Mouse (Mus musculus) intestine, embryonic 16.5 days (tissue): ENCODE results near the gene Nfe2l1. TPM values are rescaled to one million over a fixed set of nuclear protein-coding genes. Genes with fewer than 3 reads are reported as not detected.
"Not testable (repeated sequence)": the region's sequence is repeated elsewhere in the genome, so short reads cannot be mapped to it uniquely, and the experiment has no call there.

Experiments
- ATAC-seq: fragments of 200-750 bp; cut with Nextera tagmentation; 2 replicates; pipeline ENCODE4 v1.8.0; 2017; ENCODE audit warnings: moderate TSS enrichment, moderate library complexity
- H3K27ac ChIP-seq: fragments of 300-500 bp; sonication (generic); 2 replicates; pipeline ENCODE4 v1.5.1; 2014; ENCODE audit warnings: mild to moderate bottlenecking, low read length
- H3K27me3 ChIP-seq: fragments of 300-500 bp; sonication (generic); replicated peaks from 2 replicates; pipeline ENCODE4 v1.6.1; 2014; ENCODE audit warnings: low read length, control low read depth, mixed read lengths; ENCODE audit not compliant: control insufficient read depth, insufficient read depth
- H3K36me3 ChIP-seq: fragments of 300-500 bp; sonication (generic); 2 replicates; pipeline ENCODE4 v1.6.1; 2014; ENCODE audit warnings: low read length, control low read depth; ENCODE audit not compliant: control insufficient read depth, insufficient read depth
- H3K4me1 ChIP-seq: fragments of 300-500 bp; sonication (generic); 2 replicates; pipeline ENCODE4 v1.6.1; 2014; ENCODE audit warnings: low read length, control low read depth, mixed read lengths; ENCODE audit not compliant: control insufficient read depth, insufficient read depth
- H3K4me2 ChIP-seq: fragments of 300-500 bp; sonication (generic); 2 replicates; pipeline ENCODE4 v1.6.1; 2014; ENCODE audit warnings: low read depth, low read length, control low read depth
- H3K4me3 ChIP-seq: fragments of 300-500 bp; sonication (generic); 2 replicates; pipeline ENCODE4 v1.5.1; 2014; ENCODE audit warnings: mild to moderate bottlenecking, low read length
- H3K9ac ChIP-seq: fragments of 300-500 bp; sonication (generic); 2 replicates; pipeline ENCODE4 v1.6.1; 2014; ENCODE audit warnings: low read depth, low read length
- H3K9me3 ChIP-seq: fragments of 300-500 bp; sonication (generic); 2 replicates; pipeline ENCODE4 v1.6.1; 2016; ENCODE audit warnings: low read length, control low read depth; ENCODE audit not compliant: control insufficient read depth
- WGBS: fragments of 180-500 bp; shearing (Covaris S2); extraction: QIAGEN DNeasy Blood & Tissue Kit; methylation state at CpG from one replicate; pipeline ENCODE4 v1.1.7; 2014; 5-methylcytosine and 5-hydroxymethylcytosine counted together
- polyA plus RNA-seq: library from polyadenylated mRNA; unstranded; fragments of >200 nt; fragmentation: Nextera tagmentation; extraction: Ambion mirVana; gene quantifications from 2 replicates; pipeline ENCODE4 v1.2.1, GENCODE M21; 2015

Nfe2l1 gene
- polyA plus RNA-seq, 1 experiment from 2014 or later, result 52.5 TPM

DNA sequence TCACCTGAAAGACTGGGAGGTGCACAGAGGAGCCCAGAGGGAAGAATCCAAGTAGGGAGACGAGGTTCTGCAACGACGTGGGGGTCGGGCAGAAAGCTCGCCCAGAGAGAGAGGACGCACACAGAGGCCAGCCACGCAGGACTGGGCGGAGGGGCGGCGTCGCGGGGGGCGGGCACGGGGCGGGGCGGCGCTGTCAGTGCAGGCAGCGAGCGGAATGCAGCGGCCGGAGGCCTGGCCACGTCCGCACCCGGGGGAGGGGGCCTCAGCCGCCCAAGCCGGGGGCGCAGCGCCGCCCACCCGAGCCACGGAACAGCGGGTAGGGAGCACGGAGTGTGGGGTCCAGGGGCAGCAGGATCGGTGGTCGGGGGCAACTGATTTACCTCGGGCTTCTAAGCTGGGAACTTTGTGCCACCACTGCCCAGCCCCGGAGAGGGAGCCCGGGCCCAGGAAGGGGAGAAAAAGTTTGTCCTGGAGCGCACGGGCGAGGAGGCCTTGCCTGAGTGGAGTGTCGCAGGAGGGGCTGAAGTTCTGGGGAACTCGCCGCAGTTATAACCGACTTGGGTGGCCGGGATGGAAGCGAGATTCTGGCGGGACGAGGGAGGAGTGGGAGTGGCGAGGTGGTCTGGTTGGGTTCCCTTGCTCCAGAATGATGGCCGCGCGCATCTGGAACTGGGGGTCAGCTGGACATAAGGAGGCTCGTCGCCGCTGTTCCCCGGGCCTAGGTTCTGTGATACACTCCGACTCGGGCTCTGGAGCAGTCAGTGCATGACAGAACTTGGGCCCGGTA, 20.1 kb upstream of the Nfe2l1 start, which contains the start of gene Copz2:
Gene Copz2, plus strand, starts transcription at position 190 of the 787 bp plus-strand sequence.
- Histone ChIP-seq H3K27me3 (no peaks in the 10 kb centered on the region), H3K9ac (peak within 1 kb of the TSS; percentile 79), H3K4me1 (peaks cover 6% of the 10 kb centered on the region), H3K27ac (peak within 1 kb of the TSS; percentile 63), H3K4me3 (peak within 1 kb of the TSS; percentile 71), H3K4me2 (peak within 1 kb of the TSS; percentile 90), H3K36me3 (no peaks in the 10 kb centered on the region), H3K9me3 (0 out of 2 replicates have a peak, but pooled peaks cover 4% of the 10 kb centered on the region)
- ATAC-seq, result peak; percentile 91
- 2% methylated on average over 60 of the region's 60 CpGs for WGBS

DNA sequence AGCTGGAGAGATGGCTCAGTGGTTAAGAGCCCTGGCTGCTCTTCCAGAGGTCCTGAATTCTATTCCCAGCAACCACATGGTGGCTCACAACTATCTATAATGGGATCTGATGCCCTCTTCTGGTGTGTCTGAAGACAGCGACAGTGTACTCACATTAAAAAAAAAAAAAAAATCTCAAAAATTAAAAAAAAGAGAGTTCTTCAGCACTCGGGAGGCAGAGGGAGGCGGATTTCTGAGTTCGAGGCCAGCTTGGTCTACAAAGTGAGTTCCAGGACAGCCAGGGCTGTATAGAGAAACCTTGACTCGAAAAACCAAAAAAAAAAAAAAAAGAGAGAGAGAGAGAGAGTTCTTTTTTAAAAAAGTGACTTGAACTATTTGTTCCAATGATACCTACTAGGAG, 19.4 kb upstream of the Nfe2l1 start:
- peak overlapping the region; percentile 79; the same call in 1 of the 2 replicates for H3K9ac ChIP-seq
- H3K27ac ChIP-seq, H3K4me1 ChIP-seq: not testable (repeated sequence)

GRCm38 (mm10) chr11:96848694-96849093, 18.9 kb upstream of the Nfe2l1 start:
- H3K4me2 ChIP-seq, result no peak overlapping the region
- no peak overlapping the region for H3K27ac ChIP-seq
- ATAC-seq, result no peak
- peaks cover 6% of the 10 kb centered on the region for H3K4me1 ChIP-seq
- no peak overlapping the region for H3K4me3 ChIP-seq
- no peaks in the 10 kb centered on the region for H3K27me3 ChIP-seq
- no peaks in the 10 kb centered on the region for H3K36me3 ChIP-seq
- no peak overlapping the region for H3K9ac ChIP-seq
- 0 out of 2 replicates have a peak, but pooled peaks cover 4% of the 10 kb centered on the region for H3K9me3 ChIP-seq
- 76% methylated on average over 9 of the region's 9 CpGs for WGBS

More for the DNA sequence above, 19.4 kb upstream of the Nfe2l1 start:
- ATAC-seq, H3K36me3 ChIP-seq, H3K9me3 ChIP-seq, H3K27me3 ChIP-seq: not testable (repeated sequence)
- H3K4me3 ChIP-seq, result peak overlapping the region; percentile 71
- 75% methylated on average over 5 of the region's 5 CpGs for WGBS
- peak overlapping the region; percentile 90 for H3K4me2 ChIP-seq

GRCm38 (mm10) chr11:96847240-96847639, 17.5 kb upstream of the Nfe2l1 start:
- no peak overlapping the region for H3K9ac ChIP-seq
- no peak for ATAC-seq
- no peak overlapping the region for H3K4me2 ChIP-seq
- no peaks in the 10 kb centered on the region for H3K36me3 ChIP-seq
- H3K9me3 ChIP-seq, result 0 out of 2 replicates have a peak, but pooled peaks cover 4% of the 10 kb centered on the region
- H3K27me3 ChIP-seq, result no peaks in the 10 kb centered on the region
- peaks cover 6% of the 10 kb centered on the region for H3K4me1 ChIP-seq
- 43% methylated on average over 3 of the region's 3 CpGs for WGBS
- no peak overlapping the region for H3K27ac ChIP-seq
- H3K4me3 ChIP-seq, result no peak overlapping the region

DNA sequence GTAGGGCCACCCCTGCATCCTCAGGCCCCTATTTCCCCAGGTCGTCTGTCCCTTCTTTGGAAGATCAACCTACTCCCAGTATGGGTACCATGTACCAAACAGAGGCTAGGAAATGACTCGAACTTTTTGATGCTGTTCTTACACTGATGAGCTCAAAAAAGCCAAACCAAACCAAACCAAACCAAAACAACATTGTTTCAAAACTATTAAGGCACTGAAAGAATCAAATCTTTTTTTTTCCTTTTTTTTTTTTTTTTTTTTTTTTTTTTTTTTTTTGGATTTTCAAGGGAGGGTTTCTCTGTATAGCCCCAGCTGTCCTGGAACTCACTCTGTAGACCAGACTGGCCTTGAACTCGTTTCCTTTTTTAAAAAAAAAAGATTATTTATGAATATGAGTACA, 13.9 kb upstream of the Nfe2l1 start:
- H3K9me3 ChIP-seq, result 0 out of 2 replicates have a peak, but pooled peaks cover 4% of the 10 kb centered on the region
- no peak overlapping the region for H3K9ac ChIP-seq
- H3K4me1 ChIP-seq, result no peaks in the 10 kb centered on the region
- no peak overlapping the region for H3K27ac ChIP-seq
- H3K4me3 ChIP-seq, result no peak overlapping the region
- no peak overlapping the region for H3K4me2 ChIP-seq
- H3K27me3 ChIP-seq, result no peaks in the 10 kb centered on the region
- ATAC-seq, result no peak
- no peaks in the 10 kb centered on the region for H3K36me3 ChIP-seq
- WGBS, result 62% methylated on average over 3 of the region's 3 CpGs

GRCm38 (mm10) chr11:96840290-96840689, 10.5 kb upstream of the Nfe2l1 start:
- Histone ChIP-seq H3K4me2 (no peak overlapping the region), H3K4me3 (no peak overlapping the region), H3K4me1 (no peaks in the 10 kb centered on the region), H3K27me3 (no peaks in the 10 kb centered on the region), H3K9ac (no peak overlapping the region), H3K36me3 (no peaks in the 10 kb centered on the region), H3K9me3 (0 out of 2 replicates have a peak, but pooled peaks cover 2% of the 10 kb centered on the region), H3K27ac (no peak overlapping the region)
- ATAC-seq, result no peak
- WGBS, result 44% methylated on average over 8 of the region's 8 CpGs

DNA sequence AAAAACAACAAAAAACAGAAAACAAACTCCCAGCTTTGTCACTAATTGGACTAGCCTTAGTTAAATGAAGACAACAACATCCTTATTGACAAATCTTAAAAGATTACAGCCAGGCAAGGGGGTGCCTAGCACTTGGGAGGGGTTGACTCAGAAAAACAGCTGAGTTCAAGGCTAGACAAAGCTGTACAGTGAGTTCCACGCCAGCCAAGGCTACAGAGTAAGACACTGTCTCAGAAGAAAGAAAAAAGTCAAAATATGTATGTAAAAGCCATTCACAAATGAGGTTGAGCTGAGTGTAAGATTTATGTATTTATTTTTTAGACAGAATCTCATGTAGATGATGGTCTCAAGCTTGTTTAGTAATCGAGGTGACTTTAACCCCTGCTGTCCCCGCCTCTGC, 10.1 kb upstream of the Nfe2l1 start:
- WGBS, result 71% methylated on average over 3 of the region's 3 CpGs
- no peak overlapping the region for H3K27ac ChIP-seq
- no peaks in the 10 kb centered on the region for H3K9me3 ChIP-seq
- no peaks in the 10 kb centered on the region for H3K4me1 ChIP-seq
- no peaks in the 10 kb centered on the region for H3K27me3 ChIP-seq
- no peaks in the 10 kb centered on the region for H3K36me3 ChIP-seq
- no peak for ATAC-seq
- no peak overlapping the region for H3K4me2 ChIP-seq
- no peak overlapping the region for H3K9ac ChIP-seq
- no peak overlapping the region for H3K4me3 ChIP-seq

- Histone ChIP-seq H3K4me1 (no peaks in the 10 kb centered on the region), H3K4me2 (no peak overlapping the region), H3K27me3 (no peaks in the 10 kb centered on the region), H3K9ac (no peak overlapping the region), H3K4me3 (no peak overlapping the region), H3K36me3 (no peaks in the 10 kb centered on the region), H3K27ac (no peak overlapping the region), H3K9me3 (no peaks in the 10 kb centered on the region)
- ATAC-seq, result no peak
- 74% methylated on average over 7 of the region's 7 CpGs for WGBS
Measured at GRCm38 (mm10) chr11:96839428-96839827, 9.7 kb upstream of the Nfe2l1 start.

DNA sequence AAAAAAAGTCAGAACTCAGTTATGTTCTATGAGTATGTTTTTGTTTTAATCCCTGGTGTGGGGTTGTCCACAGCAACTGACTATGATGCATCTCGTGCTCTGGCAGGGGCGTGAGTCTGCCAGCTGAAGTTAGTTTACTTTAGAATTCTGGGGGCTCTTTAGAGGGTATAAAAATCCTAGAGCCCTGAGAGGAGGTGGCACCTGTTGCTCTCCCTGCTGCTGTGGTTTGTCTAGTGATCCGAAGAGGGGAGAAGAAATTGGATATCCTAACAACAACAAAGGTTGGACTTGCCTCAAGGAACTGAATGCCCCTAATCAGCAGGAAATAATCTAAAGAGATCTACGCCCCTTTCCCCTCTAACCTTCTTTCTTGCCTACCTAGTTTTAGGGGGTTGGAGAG, 8.6 kb upstream of the Nfe2l1 start:
- no peak overlapping the region for H3K9ac ChIP-seq
- H3K9me3 ChIP-seq, result no peaks in the 10 kb centered on the region
- no peaks in the 10 kb centered on the region for H3K27me3 ChIP-seq
- H3K4me3 ChIP-seq, result no peak overlapping the region
- no peaks in the 10 kb centered on the region for H3K36me3 ChIP-seq
- no peaks in the 10 kb centered on the region for H3K4me1 ChIP-seq
- no peak overlapping the region for H3K4me2 ChIP-seq
- WGBS, result 64% methylated on average over 4 of the region's 4 CpGs
- H3K27ac ChIP-seq, result no peak overlapping the region
- ATAC-seq, result no peak
